Mouse (Mus musculus) liver, postnatal 0 days (tissue): ENCODE results near the gene Gm2174. TPM values are rescaled to one million over a fixed set of nuclear protein-coding genes. Genes with fewer than 3 reads are reported as not detected.

Experiments
- ATAC-seq: fragments of 200-750 bp; cut with Nextera tagmentation; 2 replicates; pipeline ENCODE4 v1.8.0; 2017; ENCODE audit warnings: mild to moderate bottlenecking, moderate library complexity
- DNase-seq: peaks from one replicate; pipeline ENCODE4 v3.0.0-alpha.2; 2016
- H3K27ac ChIP-seq: fragments of 300-500 bp; sonication (generic); 2 replicates; pipeline ENCODE4 v1.5.1; 2014; ENCODE audit warnings: antibody characterized with exemption, moderate library complexity, mild to moderate bottlenecking, low read depth
- H3K27me3 ChIP-seq: fragments of 300-500 bp; sonication (generic); 2 replicates; pipeline ENCODE4 v1.6.1; 2014; ENCODE audit warnings: low read length, control low read depth, mixed read lengths; ENCODE audit not compliant: insufficient read depth
- H3K36me3 ChIP-seq: fragments of 300-500 bp; sonication (generic); replicated peaks from 2 replicates; pipeline ENCODE4 v1.6.1; 2014; ENCODE audit warnings: mild to moderate bottlenecking, control low read depth, low read length, moderate library complexity, mixed read lengths; ENCODE audit not compliant: insufficient read depth
- H3K4me1 ChIP-seq: fragments of 300-500 bp; sonication (generic); 2 replicates; pipeline ENCODE4 v1.6.1; 2014; ENCODE audit warnings: antibody characterized with exemption, mild to moderate bottlenecking, control low read depth; ENCODE audit not compliant: insufficient read depth
- H3K4me2 ChIP-seq: fragments of 300-500 bp; sonication (generic); 2 replicates; pipeline ENCODE4 v1.6.1; 2014; ENCODE audit warnings: low read depth, mild to moderate bottlenecking, low read length, moderate library complexity, mixed read lengths
- H3K4me3 ChIP-seq: fragments of 300-500 bp; sonication (generic); 2 replicates; pipeline ENCODE4 v1.5.1; 2014; ENCODE audit warnings: low read depth, low read length
- H3K9ac ChIP-seq: fragments of 300-500 bp; sonication (generic); replicated peaks from 2 replicates; pipeline ENCODE4 v1.6.1; 2014; ENCODE audit warnings: mild to moderate bottlenecking, moderate library complexity
- H3K9me3 ChIP-seq: fragments of 300-500 bp; sonication (generic); 2 replicates; pipeline ENCODE4 v1.6.1; 2016; ENCODE audit warnings: mild to moderate bottlenecking, control low read depth, low read length, mixed read lengths
- CTCF ChIP-seq: sonication (generic); IDR thresholded peaks from 2 replicates; pipeline ENCODE4 v1.5.1; 2016; ENCODE audit warnings: antibody characterized with exemption, low read depth
- EP300 ChIP-seq: IDR thresholded peaks from 2 replicates; pipeline ENCODE4 v1.6.1; 2016; ENCODE audit warnings: antibody characterized with exemption, low read depth, mild to moderate bottlenecking
- WGBS: fragments of 180-500 bp; shearing (Covaris S2); extraction: QIAGEN DNeasy Blood & Tissue Kit; methylation state at CpG from one replicate; pipeline ENCODE4 v1.1.7; 2014; ENCODE audit not compliant: insufficient replicate concordance; 5-methylcytosine and 5-hydroxymethylcytosine counted together
- polyA plus RNA-seq: library from polyadenylated mRNA; unstranded; fragments of >200 nt; fragmentation: Nextera tagmentation; extraction: Ambion mirVana; gene quantifications from 2 replicates; pipeline ENCODE4 v1.2.1, GENCODE M21; 2015

Gene Gm2174
- polyA plus RNA-seq, 1 experiment from 2014 or later = 0.90 TPM

DNA sequence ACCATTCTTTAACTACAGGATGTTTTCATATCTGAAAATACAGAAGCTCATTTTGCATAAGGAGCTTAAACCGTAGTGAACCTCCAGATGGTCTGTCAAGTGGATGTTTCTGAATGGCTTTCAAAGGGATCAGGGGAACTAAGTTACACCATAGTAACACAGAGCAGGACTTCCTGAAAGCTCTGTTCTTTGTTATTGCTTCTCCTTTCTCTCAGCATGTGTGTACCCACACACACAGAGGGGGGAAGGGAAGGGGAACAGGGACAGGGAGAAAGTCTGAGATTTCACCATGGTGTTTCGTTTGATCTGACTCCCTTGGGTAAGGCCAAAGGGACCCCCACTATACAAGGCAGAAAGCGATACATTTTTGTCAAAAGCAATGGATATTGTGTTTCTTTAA is 34.1 kb downstream of the Gm2174 start:
- no peak overlapping the region for H3K4me2 ChIP-seq
- 0 out of 2 replicates have a peak, but pooled peaks cover 8% of the 10 kb centered on the region for H3K36me3 ChIP-seq
- ATAC-seq (peak; percentile 50; the same call in 1 of the 2 replicates), DNase-seq (no peak)
- H3K9me3 ChIP-seq = no peaks in the 10 kb centered on the region
- H3K9ac ChIP-seq = no peak overlapping the region
- TF ChIP-seq EP300 (no peak), CTCF (no peak)
- 53% methylated on average over 3 of the region's 3 CpGs for WGBS
- H3K27me3 ChIP-seq = no peaks in the 10 kb centered on the region
- H3K4me3 ChIP-seq = no peak overlapping the region
- H3K27ac ChIP-seq = 0 out of 2 replicates have a peak overlapping the region, but pooled peaks have one; percentile 50
- no peaks in the 10 kb centered on the region for H3K4me1 ChIP-seq

DNA sequence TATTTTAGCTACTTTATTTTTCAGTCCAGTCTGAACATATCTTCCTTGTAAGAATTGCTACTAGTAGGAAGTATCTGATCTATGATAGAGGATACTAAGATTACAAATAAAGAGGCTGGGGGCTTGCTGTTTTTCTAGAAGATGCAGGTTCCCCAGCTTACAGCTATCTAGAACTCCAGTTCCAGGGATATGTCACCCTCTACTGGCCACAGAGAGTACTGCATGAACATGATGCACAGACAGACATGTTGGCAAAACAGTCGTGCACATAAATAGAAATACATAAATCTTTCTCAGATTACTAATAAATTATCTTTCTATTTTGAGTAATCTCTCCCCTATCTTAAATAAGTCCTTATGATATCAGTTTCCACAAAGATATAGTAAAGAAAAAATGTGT is 42.0 kb downstream of the Gm2174 start:
- no peaks in the 10 kb centered on the region for H3K9me3 ChIP-seq
- H3K36me3 ChIP-seq = peaks cover 3% of the 10 kb centered on the region; the same call in 1 of the 2 replicates
- no peak overlapping the region for H3K4me3 ChIP-seq
- peak; percentile 72 for DNase-seq
- no peak for ATAC-seq
- 18% methylated on average over 1 of the region's 1 CpGs for WGBS
- H3K4me1 ChIP-seq = no peaks in the 10 kb centered on the region
- H3K27me3 ChIP-seq = no peaks in the 10 kb centered on the region
- no peak overlapping the region for H3K9ac ChIP-seq
- no peak overlapping the region for H3K27ac ChIP-seq
- H3K4me2 ChIP-seq = no peak overlapping the region
- TF ChIP-seq EP300 = no peak
- TF ChIP-seq CTCF = peak; percentile 84

DNA sequence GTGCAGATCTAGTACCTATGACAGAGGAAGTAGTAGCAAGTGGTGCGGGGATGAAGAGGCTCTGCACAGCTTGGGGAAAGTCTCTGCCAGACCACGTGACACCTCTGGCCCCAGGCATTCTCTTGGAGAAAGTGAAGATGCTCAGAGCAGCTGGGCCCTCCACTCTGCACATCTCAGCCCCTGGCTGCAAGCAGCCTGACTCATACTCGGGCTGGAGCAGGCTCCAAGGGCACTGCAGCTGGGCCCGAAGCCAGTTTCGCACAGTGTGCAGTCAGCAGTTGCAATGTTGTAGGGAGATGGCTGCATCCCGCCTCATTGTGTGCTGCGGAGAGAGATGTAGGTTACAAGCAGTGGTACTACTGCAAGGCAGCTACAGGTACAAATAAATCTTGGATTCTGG is 49.5 kb downstream of the Gm2174 start:
- H3K9me3 ChIP-seq = no peaks in the 10 kb centered on the region
- TF ChIP-seq CTCF (no peak), EP300 (no peak)
- no peaks in the 10 kb centered on the region for H3K4me1 ChIP-seq
- ATAC-seq (no peak), DNase-seq (no peak)
- H3K9ac ChIP-seq = no peak overlapping the region
- H3K27ac ChIP-seq = no peak overlapping the region
- 81% methylated on average over 7 of the region's 7 CpGs for WGBS
- H3K27me3 ChIP-seq = no peaks in the 10 kb centered on the region
- H3K4me2 ChIP-seq = no peak overlapping the region
- peaks cover 5% of the 10 kb centered on the region; the same call in 1 of the 2 replicates for H3K36me3 ChIP-seq
- no peak overlapping the region for H3K4me3 ChIP-seq

Other genes starting within 250 kb of the Gm2174 start
- not detected in 2 replicates for gene Gm773, start 235.1 kb upstream of the Gm2174 start, polyA plus RNA-seq
- gene Zfp449, start 101.6 kb upstream of the Gm2174 start, polyA plus RNA-seq = 0.45 and 0.59 TPM in 2 replicates
- gene Smim10l2a, start 73.4 kb upstream of the Gm2174 start, polyA plus RNA-seq = 0.13 and 0.22 TPM in 2 replicates
- 12.8 and 14.1 TPM in 2 replicates for gene Ints6l, start 6.9 kb downstream of the Gm2174 start, polyA plus RNA-seq
- gene Gm10477, start 76.8 kb downstream of the Gm2174 start, polyA plus RNA-seq = not detected in 2 replicates
- not detected in 2 replicates for gene Gm648, start 101.6 kb downstream of the Gm2174 start, polyA plus RNA-seq
- 4.8 and 5.0 TPM in 2 replicates for gene Mmgt1, start 150.1 kb downstream of the Gm2174 start, polyA plus RNA-seq
- 3.7 and 4.0 TPM in 2 replicates for gene Slc9a6, start 161.8 kb downstream of the Gm2174 start, polyA plus RNA-seq